Mouse (Mus musculus): ENCODE results near the gene Ube2q1.

DNA sequence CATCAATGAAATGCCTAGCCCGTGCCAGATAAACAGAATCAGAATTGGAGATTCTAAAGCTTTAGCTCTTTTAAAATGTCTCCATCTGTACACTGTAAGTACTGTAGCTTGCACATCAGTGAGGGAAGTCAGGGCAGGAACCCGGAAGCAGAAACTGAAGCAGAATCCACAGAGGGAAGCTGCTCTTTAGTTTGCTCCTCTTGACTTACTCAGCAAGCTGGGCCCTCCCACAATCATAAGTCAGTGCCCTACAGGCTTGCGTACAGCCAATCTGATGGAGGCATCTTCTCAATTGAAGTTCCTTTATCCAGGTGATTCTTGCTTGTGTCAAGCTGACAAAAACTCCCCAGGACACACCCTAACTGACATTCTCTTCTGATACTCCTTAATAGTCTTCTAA, 33.8 kb downstream of the Ube2q1 start:
- no peak for TF ChIP-seq POLR2A (IDR thresholded peaks at IDR 0.05; ENCODE audit: insufficient read depth, low read depth, low read length)
- no peak for TF ChIP-seq CTCF (IDR thresholded peaks at IDR 0.05; ENCODE audit: insufficient read depth, low read depth, low read length)

All from olfactory bulb, adult 2 months (tissue).